In genomic region chr10:98866836-98867370, GRCm38 (mm10) we compare ENCODE assay signal across 21 mouse cellular contexts.
"Had no signal": no experiment of that assay in that cellular context is flagged by ENCODE, and none has a peak within 500 bp of the region (broad histone marks: within the 10 kb centered on the region; RNA-seq: fewer than 3 reads in every experiment).

No protein-coding gene starts in this region.

- H3K4me3 ChIP-seq: kidney, embryonic 15.5 days; left cerebral cortex, adult 2 months; lung, embryonic 15.5 days; megakaryocyte, embryonic 14.5 days; midbrain, embryonic 10.5 days; midbrain, embryonic 13.5 days; myocyte; neural tube, embryonic 13.5 days; stomach, embryonic 15.5 days had no signal

- H3K27me3 ChIP-seq: kidney, embryonic 15.5 days; lung, embryonic 15.5 days; megakaryocyte, embryonic 14.5 days; midbrain, embryonic 13.5 days; neural tube, embryonic 13.5 days; stomach, embryonic 15.5 days had no signal

- H3K4me1 ChIP-seq: megakaryocyte, embryonic 14.5 days; midbrain, embryonic 10.5 days; midbrain, embryonic 13.5 days; neural tube, embryonic 13.5 days; stomach, embryonic 15.5 days had no signal

- ATAC-seq: intestine, embryonic 16.5 days; midbrain, embryonic 13.5 days; midbrain, embryonic 16.5 days had no signal

- H3K9ac ChIP-seq: kidney, embryonic 15.5 days; liver, embryonic 14.5 days; lung, embryonic 15.5 days; midbrain, embryonic 13.5 days; neural tube, embryonic 13.5 days; stomach, embryonic 15.5 days had no signal

- H3K27ac ChIP-seq: kidney, embryonic 15.5 days; left cerebral cortex, adult 2 months; liver, embryonic 14.5 days; lung, embryonic 15.5 days; midbrain, embryonic 10.5 days; midbrain, embryonic 13.5 days; neural tube, embryonic 13.5 days; stomach, embryonic 15.5 days had no signal

- DNase-seq: layer of hippocampus, postnatal 36 days; lung, adult 18-20 months; lung, postnatal 10 days; lung, postnatal 36 days; retina, postnatal 1 day; right cerebral cortex, postnatal 25 days; spleen, adult 18-20 months; thymus, postnatal 25 days had no signal

- H3K9me3 ChIP-seq: kidney, embryonic 15.5 days; lung, embryonic 15.5 days; megakaryocyte, embryonic 14.5 days; midbrain, embryonic 10.5 days; midbrain, embryonic 13.5 days; neural tube, embryonic 13.5 days; stomach, embryonic 15.5 days had no signal

- H3K36me3 ChIP-seq: kidney, embryonic 15.5 days; lung, embryonic 15.5 days; midbrain, embryonic 10.5 days; midbrain, embryonic 13.5 days; neural tube, embryonic 13.5 days; stomach, embryonic 15.5 days had no signal

- H3K4me2 ChIP-seq: kidney, embryonic 15.5 days; liver, embryonic 11.5 days; lung, embryonic 15.5 days; midbrain, embryonic 13.5 days; neural tube, embryonic 13.5 days; stomach, embryonic 15.5 days had no signal
